Mouse (Mus musculus): ENCODE results near the gene Hacd2.

DNA sequence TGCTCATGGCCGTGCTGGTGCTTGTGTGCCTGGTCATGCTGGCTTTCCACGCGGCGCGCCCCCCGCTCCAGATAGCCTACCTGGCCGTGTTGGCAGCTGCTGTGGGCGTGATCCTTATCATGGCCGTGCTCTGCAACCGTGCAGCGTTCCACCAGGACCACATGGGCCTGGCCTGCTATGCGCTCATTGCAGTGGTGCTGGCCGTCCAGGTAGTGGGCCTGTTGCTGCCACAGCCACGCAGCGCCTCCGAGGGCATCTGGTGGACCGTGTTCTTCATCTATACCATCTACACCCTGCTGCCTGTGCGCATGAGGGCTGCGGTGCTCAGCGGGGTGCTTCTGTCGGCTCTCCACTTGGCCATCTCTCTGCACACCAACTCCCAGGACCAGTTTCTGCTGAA is 134.6 kb downstream of the Hacd2 start:
- TF ChIP-seq POLR2A (IDR thresholded peaks at IDR 0.05; ENCODE audit: borderline replicate concordance, low read depth, low read length) (no peak), CTCF (IDR thresholded peaks at IDR 0.05; ENCODE audit: low read depth, low read length) (no peak)
